Mouse (Mus musculus) G1E (cell line): Measurements from ENCODE around the gene Sec24d. TPM values are rescaled to one million over a fixed set of nuclear protein-coding genes. Genes with fewer than 3 reads are reported as not detected.

Experiments used
- ATAC-seq: 2 replicates; pipeline ENCODE4 v1.8.0; 2016; ENCODE audit warnings: mild to moderate bottlenecking; ENCODE audit not compliant: insufficient number of reproducible peaks, poor library complexity, low FRiP score, severe bottlenecking; ENCODE audit errors: extremely low read depth
- DNase-seq: peaks from one replicate; pipeline ENCODE4 v3.0.0; 2012; ENCODE audit warnings: low spot score
- H3K27me3 ChIP-seq: 2 replicates; pipeline ENCODE4 v1.6.1; 2012; ENCODE audit warnings: mild to moderate bottlenecking, low read length, inconsistent platforms; ENCODE audit not compliant: insufficient read depth
- H3K36me3 ChIP-seq: replicated peaks from 2 replicates; pipeline ENCODE3; 2012; ENCODE audit warnings: mild to moderate bottlenecking, inconsistent platforms
- H3K4me1 ChIP-seq: 2 replicates; pipeline ENCODE4 v1.6.1; 2012; ENCODE audit warnings: low read depth, low read length, inconsistent platforms, mixed read lengths; ENCODE audit not compliant: insufficient read depth
- H3K4me3 ChIP-seq: 2 replicates; pipeline ENCODE4 v1.5.1; 2012; ENCODE audit warnings: low read depth, mild to moderate bottlenecking, inconsistent platforms, low read length, moderate library complexity, mixed read lengths
- H3K9me3 ChIP-seq: replicated peaks from 2 replicates; pipeline ENCODE4 v1.6.1; 2012; ENCODE audit warnings: inconsistent platforms
- CTCF ChIP-seq: IDR thresholded peaks from 2 replicates; pipeline ENCODE4 v1.5.1; 2012; ENCODE audit warnings: low read depth, low read length, inconsistent platforms, mixed read lengths
- GATA1 ChIP-seq: IDR thresholded peaks from 2 replicates; pipeline ENCODE4 v1.6.1; 2012; ENCODE audit warnings: borderline replicate concordance, low read length, inconsistent platforms, mixed read lengths
- GATA2 ChIP-seq: IDR thresholded peaks from 2 replicates; pipeline ENCODE4 v1.6.1; 2012; ENCODE audit warnings: low read depth, low read length, inconsistent platforms, borderline replicate concordance
- POLR2AphosphoS5 ChIP-seq: IDR thresholded peaks from 2 replicates; pipeline ENCODE4 v1.6.1; 2012; ENCODE audit warnings: low read depth, low read length, inconsistent platforms; ENCODE audit not compliant: insufficient replicate concordance
- TAL1 ChIP-seq: conservative IDR thresholded peaks from 2 replicates; pipeline ENCODE4 v1.6.1; 2012; ENCODE audit warnings: low read depth, low read length, inconsistent platforms, mixed read lengths
- polyA plus RNA-seq: library from polyadenylated mRNA; stranded (reverse); fragments of >175 nt; gene quantifications from 2 replicates; pipeline ENCODE4 v1.2.3, GENCODE M21; 2012
- total RNA-seq, 2 experiments: library from RNA; stranded (forward) in 1 of 2; stranded (reverse) in 1 of 2; fragments of 200-1000 nt in 1 of 2; fragments of >200 nt in 1 of 2; fragmentation: Nextera tagmentation in 1 of 2; gene quantifications; 2 replicates each; pipeline ENCODE4 v1.2.3; 2014 to 2017

Sec24d gene
- total and polyA plus RNA-seq, 3 experiments = 0.49 TPM; not detected in 2

DNA sequence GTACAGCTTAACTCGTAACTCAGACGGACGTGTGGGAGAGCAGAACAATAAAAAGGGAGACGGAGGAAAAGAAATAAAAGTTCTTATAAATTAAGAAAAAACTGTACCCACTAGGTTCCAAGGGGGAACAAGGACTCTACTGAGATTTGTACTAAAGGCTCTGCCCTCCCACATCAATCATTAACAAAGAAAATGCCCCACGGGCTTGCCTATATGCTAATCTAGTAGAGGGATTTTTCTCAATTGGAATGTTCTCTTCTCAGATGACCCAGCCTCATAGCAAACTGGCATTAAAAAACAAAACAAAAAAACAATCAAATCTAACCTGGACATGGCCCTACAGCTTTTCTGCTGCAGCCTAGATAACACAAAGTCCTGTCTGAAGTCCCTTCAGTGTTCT is 128.4 kb downstream of the Sec24d start:
- TF ChIP-seq TAL1 (no peak), GATA1 (no peak), CTCF (no peak), POLR2AphosphoS5 (no peak), GATA2 (no peak)
- DNase-seq (no peak), ATAC-seq (no peak)
- H3K27me3 ChIP-seq = peaks cover 5% of the 10 kb centered on the region; the same call in 1 of the 2 replicates
- H3K4me1 ChIP-seq = no peaks in the 10 kb centered on the region
- H3K4me3 ChIP-seq = no peak overlapping the region
- no peaks in the 10 kb centered on the region for H3K36me3 ChIP-seq
- H3K9me3 ChIP-seq = no peaks in the 10 kb centered on the region

DNA sequence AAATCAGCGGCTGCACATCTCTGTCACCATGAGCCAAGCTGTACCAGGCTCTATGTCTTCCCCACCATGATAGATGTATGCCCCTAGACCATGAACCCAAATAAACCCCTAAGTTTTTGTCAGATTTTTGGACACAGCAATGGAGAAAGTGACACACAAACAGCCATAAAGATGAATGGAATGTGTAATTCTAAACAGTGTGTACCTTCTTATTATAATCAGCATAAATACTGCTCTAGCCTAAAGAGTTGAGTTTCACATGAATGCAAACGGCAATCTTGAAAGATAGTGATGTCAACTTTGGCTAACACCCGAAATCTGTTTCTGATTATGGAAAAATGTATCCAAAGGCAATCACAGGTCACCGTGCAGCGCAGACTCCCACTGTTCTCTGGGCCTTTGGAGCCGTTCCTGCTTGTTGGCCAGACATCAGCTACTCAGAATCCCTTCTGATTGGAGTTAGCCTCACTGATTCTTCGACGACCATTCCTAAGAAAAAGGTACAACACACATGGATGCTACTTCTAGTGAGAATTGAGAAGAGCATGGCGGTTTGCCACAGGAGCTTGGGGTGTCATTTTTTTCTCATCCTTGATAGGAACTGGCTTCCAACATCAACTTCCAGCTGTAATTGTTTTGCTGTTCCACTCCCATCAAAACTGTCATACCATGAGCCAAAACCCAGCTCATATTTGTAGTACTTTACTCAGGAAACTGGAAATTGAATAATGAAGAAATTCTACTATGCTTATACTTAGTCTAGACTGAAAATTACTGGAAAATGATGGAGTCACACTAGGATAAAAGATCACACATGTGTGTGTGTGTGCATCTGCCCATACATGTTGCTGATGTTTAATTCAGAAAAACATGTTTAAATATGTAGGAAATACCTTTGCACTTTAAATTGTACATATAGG is 130.6 kb downstream of the Sec24d start:
- no peak for TF ChIP-seq TAL1
- TF ChIP-seq POLR2AphosphoS5 = no peak
- no peak for TF ChIP-seq GATA2
- no peak for TF ChIP-seq GATA1
- no peak for TF ChIP-seq CTCF
- Histone ChIP-seq H3K9me3 (no peaks in the 10 kb centered on the region), H3K36me3 (no peaks in the 10 kb centered on the region), H3K27me3 (peaks cover 8% of the 10 kb centered on the region), H3K4me1 (no peaks in the 10 kb centered on the region), H3K4me3 (no peak overlapping the region)
- no peak for ATAC-seq
- DNase-seq = no peak

- DNase-seq (no peak), ATAC-seq (no peak)
Measured at GRCm38 (mm10) chr3:123404945-123405344, 137.7 kb downstream of the Sec24d start.

GRCm38 (mm10) chr3:123411821-123412578 is 144.7 kb downstream of the Sec24d start:
- DNase-seq = no peak
- H3K4me1 ChIP-seq = no peaks in the 10 kb centered on the region
- H3K9me3 ChIP-seq = no peaks in the 10 kb centered on the region
- TF ChIP-seq TAL1 (no peak), CTCF (no peak), GATA2 (no peak), POLR2AphosphoS5 (no peak)
- H3K4me3 ChIP-seq = no peak overlapping the region
- H3K27me3 ChIP-seq = no peaks in the 10 kb centered on the region
- no peak for ATAC-seq
- H3K36me3 ChIP-seq = no peaks in the 10 kb centered on the region

More at GRCm38 (mm10) chr3:123404945-123405344, 137.7 kb downstream of the Sec24d start:
- Histone ChIP-seq H3K4me1 (no peaks in the 10 kb centered on the region), H3K27me3 (peaks cover 3% of the 10 kb centered on the region; the same call in 1 of the 2 replicates), H3K9me3 (no peaks in the 10 kb centered on the region), H3K4me3 (no peak overlapping the region), H3K36me3 (no peaks in the 10 kb centered on the region)
- TF ChIP-seq CTCF = no peak
- TF ChIP-seq GATA2 = no peak
- no peak for TF ChIP-seq TAL1
- no peak for TF ChIP-seq POLR2AphosphoS5
- no peak for TF ChIP-seq GATA1

DNA sequence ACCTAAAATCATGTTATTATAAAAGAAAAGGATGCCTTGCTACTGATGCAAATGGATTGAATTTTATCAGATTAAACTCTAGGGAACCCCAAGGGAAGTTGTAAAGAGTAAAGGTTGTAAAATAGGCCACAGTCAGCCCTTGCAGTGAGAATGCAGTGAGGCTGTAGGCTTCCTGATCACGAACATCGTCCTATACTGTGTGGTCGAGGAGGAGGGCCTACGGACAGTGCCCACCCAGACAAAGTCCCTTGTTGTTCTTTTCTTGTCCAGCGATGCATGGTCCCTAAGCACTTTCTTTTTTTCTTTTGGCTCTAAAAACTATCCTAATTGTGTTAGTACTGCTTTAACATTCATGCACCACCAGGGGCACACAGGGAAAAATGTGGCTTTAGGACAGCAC is 145.9 kb downstream of the Sec24d start:
- Histone ChIP-seq H3K9me3 (no peaks in the 10 kb centered on the region), H3K4me3 (no peak overlapping the region), H3K4me1 (no peaks in the 10 kb centered on the region), H3K36me3 (no peaks in the 10 kb centered on the region), H3K27me3 (no peaks in the 10 kb centered on the region)
- TF ChIP-seq GATA1 (no peak), POLR2AphosphoS5 (no peak), TAL1 (no peak), GATA2 (no peak), CTCF (no peak)
- DNase-seq (no peak), ATAC-seq (no peak)

Other genes starting within 250 kb of the Sec24d start
- not detected in 2 replicates for gene Myoz2, start 232.4 kb upstream of the Sec24d start, total RNA-seq (2014; fragmentation: Nextera tagmentation)
- 0.12 and 0.22 TPM in 2 replicates for gene Myoz2, start 232.4 kb upstream of the Sec24d start, total RNA-seq (2017)
- not detected in 2 replicates for gene Myoz2, start 232.4 kb upstream of the Sec24d start, polyA plus RNA-seq
- not detected in 2 replicates for gene Synpo2, start 31.3 kb upstream of the Sec24d start, total RNA-seq (2014; fragmentation: Nextera tagmentation)
- gene Synpo2, start 31.3 kb upstream of the Sec24d start, total RNA-seq (2017) = 0.17 and 0.22 TPM in 2 replicates
- not detected in 2 replicates for gene Synpo2, start 31.3 kb upstream of the Sec24d start, polyA plus RNA-seq
- gene Mettl14, start 118.7 kb downstream of the Sec24d start, total RNA-seq (2014; fragmentation: Nextera tagmentation) = 36.9 and 41.2 TPM in 2 replicates
- gene Mettl14, start 118.7 kb downstream of the Sec24d start, total RNA-seq (2017) = 18.8 and 29.2 TPM in 2 replicates
- gene Mettl14, start 118.7 kb downstream of the Sec24d start, polyA plus RNA-seq = 10.4 and 12.9 TPM in 2 replicates
- not detected in 2 replicates for gene Prss12, start 179.5 kb downstream of the Sec24d start, total RNA-seq (2014; fragmentation: Nextera tagmentation)
- 0.05 TPM in 1 of 2 replicates, not detected in the other for gene Prss12, start 179.5 kb downstream of the Sec24d start, total RNA-seq (2017)
- not detected in 2 replicates for gene Prss12, start 179.5 kb downstream of the Sec24d start, polyA plus RNA-seq